In the genomic region with DNA sequence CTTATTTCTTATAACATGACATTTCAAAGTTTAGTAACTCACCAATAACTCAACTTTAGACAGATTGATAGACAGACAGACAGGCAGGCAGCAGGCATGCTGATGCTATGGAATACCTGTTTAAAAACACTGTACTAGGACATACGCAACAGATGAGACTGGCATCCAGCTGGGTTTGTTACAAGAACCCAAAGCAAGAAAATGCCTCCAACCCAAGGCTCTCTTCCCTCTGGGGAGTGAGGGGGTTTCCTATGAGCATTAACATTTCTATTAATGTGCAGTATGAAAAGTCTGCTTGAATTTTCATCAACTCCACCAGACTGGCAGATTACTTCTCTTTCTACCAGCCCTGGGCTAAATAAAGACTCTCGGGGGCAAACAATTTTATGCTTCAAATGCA, we compare ENCODE assay signal across 22 mouse cellular contexts. TPM values are rescaled to one million over a fixed set of nuclear protein-coding genes. Genes with fewer than 3 reads are reported as not detected.
DNase-seq lines count a peak whose midpoint lies in the region; ATAC-seq and TF ChIP-seq lines count a peak whose summit lies in the region.
"Had no signal": no experiment of that assay in that cellular context is flagged by ENCODE, and none has a peak within 500 bp of the region (broad histone marks: within the 10 kb centered on the region; RNA-seq: fewer than 3 reads in every experiment).

No protein-coding gene starts in this region.

- peak overlapping the region; percentile 65 for H3K4me2 ChIP-seq in CH12.LX (ENCODE audit: insufficient read depth, low read depth, poor library complexity, severe bottlenecking)
- H3K4me2 ChIP-seq: embryonic facial prominence, embryonic 13.5 days; embryonic facial prominence, embryonic 15.5 days; forebrain, embryonic 13.5 days; forebrain, embryonic 15.5 days had no signal

- dilution Hi-C loops in CH12.LX (cut with MboI; ENCODE audit: extremely low pct_ligation_motif_present, extremely low pct_unique_long_range_greater_than_20kb, low sequenced_read_pairs) = no loop called here

- peaks cover 10% of the 10 kb centered on the region for H3K79me2 ChIP-seq in CH12.LX (replicated peaks; ENCODE audit: control insufficient read depth, extremely low read depth, insufficient read depth, poor library complexity, severe bottlenecking)

- DNase-seq in retina, postnatal 1 day = peak; percentile 24
- no peak for DNase-seq in retina, embryonic 14.5 days (ENCODE audit: low spot score)
- DNase-seq in spleen, postnatal 36 days (ENCODE audit: low spot score in 2 of 2) = peak; percentile 25 to 45
- no peak for DNase-seq in spleen, postnatal 10 days (ENCODE audit: low spot score in 2 of 2)
- DNase-seq in CH12.LX (ENCODE audit: extremely low read depth) = peak; percentile 77
- no peak for DNase-seq in left cerebral cortex, postnatal 10 days (ENCODE audit: extremely low spot score in 1 of 2, low spot score in 2 of 2)
- DNase-seq: adrenal gland, adult 2 months; adrenal gland, postnatal 10 days; adrenal gland, postnatal 25 days; cerebellum, adult 11 months; cerebellum, adult 18-20 months; cerebellum, adult 8-10 months; cerebellum, adult 9-11 months; cerebellum, postnatal 14 days; cerebellum, postnatal 36 days; embryo, embryonic 11 days; forebrain, postnatal 0 days had no signal

- TF ChIP-seq POLR2A in CH12.LX (IDR thresholded peaks at IDR 0.05; ENCODE audit: low read depth, low read length) = no peak; the same call in 1 of the 2 replicates

- TF ChIP-seq CTCF in CH12.LX (conservative IDR thresholded peaks at IDR 0.05 in 1 of 2, IDR thresholded peaks at IDR 0.05 in 1 of 2; ENCODE audit: low read depth in 2 of 2, low read length in 2 of 2) = no peak

- intact Hi-C loops in left cerebral cortex, postnatal 10 days (cut with DNase I) = no loop called here

- peak; percentile 64; the same call in 1 of the 2 replicates for TF ChIP-seq EP300 in CH12.LX (IDR thresholded peaks at IDR 0.05; ENCODE audit: low read length)

- peaks cover 6 to 8% of the 10 kb centered on the region in 2 experiments for H3K36me3 ChIP-seq in CH12.LX (replicated peaks in 1 of 2; ENCODE audit: control insufficient read depth in 1 of 2, insufficient read depth in 1 of 2, low read length in 1 of 2)
- H3K36me3 ChIP-seq: embryonic facial prominence, embryonic 13.5 days; forebrain, embryonic 15.5 days had no signal

- no peaks in the 10 kb centered on the region for H3K27me3 ChIP-seq in CH12.LX (replicated peaks)
- H3K27me3 ChIP-seq: embryonic facial prominence, embryonic 13.5 days; embryonic facial prominence, embryonic 15.5 days; forebrain, embryonic 13.5 days; forebrain, embryonic 15.5 days had no signal

- TF ChIP-seq RAD21 in CH12.LX (IDR thresholded peaks at IDR 0.05; ENCODE audit: low read depth, low read length) = no peak

- ATAC-seq in erythroblast, adult 5-6 weeks (replicated peaks; ENCODE audit: low FRiP score, poor library complexity, severe bottlenecking) = no peak
- ATAC-seq: forebrain, embryonic 13.5 days; forebrain, embryonic 15.5 days; forebrain, postnatal 0 days had no signal

- H3K4me3 ChIP-seq in CH12.LX (replicated peaks in 1 of 3; ENCODE audit: low read depth in 2 of 3, low read length in 2 of 3, poor library complexity in 1 of 3) = peak overlapping the region; percentile 48 to 58 (median 50)
- H3K4me3 ChIP-seq: embryonic facial prominence, embryonic 13.5 days; embryonic facial prominence, embryonic 15.5 days; forebrain, embryonic 13.5 days; forebrain, embryonic 15.5 days had no signal

- H3K9ac ChIP-seq in CH12.LX (ENCODE audit: insufficient read depth, low read depth) = peak overlapping the region; percentile 21; the same call in 1 of the 2 replicates
- H3K9ac ChIP-seq: embryonic facial prominence, embryonic 13.5 days; embryonic facial prominence, embryonic 15.5 days; forebrain, embryonic 13.5 days; forebrain, embryonic 15.5 days; forebrain, postnatal 0 days had no signal

- no peaks in the 10 kb centered on the region for H3K9me3 ChIP-seq in CH12.LX (replicated peaks; ENCODE audit: low read length)
- H3K9me3 ChIP-seq: embryonic facial prominence, embryonic 13.5 days; embryonic facial prominence, embryonic 15.5 days; forebrain, embryonic 13.5 days; forebrain, embryonic 15.5 days had no signal

- in situ Hi-C loops in CH12.LX (cut with MboI; ENCODE audit: low pct_ligation_motif_present, low pct_unique_long_range_greater_than_20kb, low sequenced_read_pairs) = no loop called here

- peak overlapping the region; percentile 89 for H3K27ac ChIP-seq in CH12.LX (ENCODE audit: insufficient read depth, low read depth)
- H3K27ac ChIP-seq: embryonic facial prominence, embryonic 13.5 days; embryonic facial prominence, embryonic 15.5 days; forebrain, embryonic 13.5 days; forebrain, embryonic 15.5 days had no signal

- H3K4me1 ChIP-seq in CH12.LX (ENCODE audit: control insufficient read depth in 1 of 2, insufficient read depth in 2 of 2) = peaks cover 3 to 41% of the 10 kb centered on the region in 2 experiments
- H3K4me1 ChIP-seq: embryonic facial prominence, embryonic 15.5 days; forebrain, embryonic 13.5 days; forebrain, embryonic 15.5 days had no signal

TF ChIP-seq in CH12.LX, 34 proteins besides CTCF, POLR2A, EP300 and RAD21:
- TF ChIP-seq ZNF384 (IDR thresholded peaks at IDR 0.05; ENCODE audit: low read depth, low read length) (0 out of 2 replicates have a peak, but pooled peaks have one; percentile 12), ETS1 (conservative IDR thresholded peaks at IDR 0.05; ENCODE audit: low read depth, low read length) (peak; percentile 86), JUN (IDR thresholded peaks at IDR 0.05; ENCODE audit: insufficient read depth, low read depth, low read length) (no peak), TBP (conservative IDR thresholded peaks at IDR 0.05; ENCODE audit: low read depth, low read length) (peak; percentile 57; the same call in 1 of the 2 replicates), E2F4 (IDR thresholded peaks at IDR 0.05; ENCODE audit: insufficient replicate concordance, low read depth, low read length) (no peak), MYC (IDR thresholded peaks at IDR 0.05; ENCODE audit: low read depth, low read length) (0 out of 2 replicates have a peak, but pooled peaks have one; percentile 39), CHD1 (IDR thresholded peaks at IDR 0.05; ENCODE audit: low read depth, low read length) (peak; percentile 50; the same call in 1 of the 2 replicates), USF1 (IDR thresholded peaks at IDR 0.05; ENCODE audit: low read depth, low read length) (no peak), HCFC1 (IDR thresholded peaks at IDR 0.05; ENCODE audit: low read depth, low read length) (peak; percentile 14; the same call in 1 of the 2 replicates), MEF2A (IDR thresholded peaks at IDR 0.05; ENCODE audit: borderline replicate concordance, low read depth, low read length) (peak; percentile 75), NRF1 (IDR thresholded peaks at IDR 0.05; ENCODE audit: low read depth, low read length) (no peak), BHLHE40 (IDR thresholded peaks at IDR 0.05; ENCODE audit: low read depth, low read length) (0 out of 2 replicates have a peak, but pooled peaks have one; percentile 30), SIN3A (IDR thresholded peaks at IDR 0.05; ENCODE audit: low read length) (peak; percentile 78), ZMIZ1 (IDR thresholded peaks at IDR 0.05; ENCODE audit: low read depth, low read length) (no peak), MAX (IDR thresholded peaks at IDR 0.05; ENCODE audit: low read length) (no peak), IRF4 (IDR thresholded peaks at IDR 0.05; ENCODE audit: low read depth, low read length) (peak; percentile 34; the same call in 1 of the 2 replicates), MAZ (IDR thresholded peaks at IDR 0.05; ENCODE audit: low read depth, low read length) (no peak), TCF12 (IDR thresholded peaks at IDR 0.05; ENCODE audit: low read depth, low read length) (peak; percentile 61; the same call in 1 of the 2 replicates)
TF ChIP-seq in CH12.LX: peak in this region for 11.

RNA-seq across cellular contexts. Expression of a gene that starts 35.1 kb away (rescaled TPM):
- total RNA-seq in CH12.LX (2012; rRNA removed) = 59.2 and 60.4 TPM in 2 replicates
- 201 and 203 TPM in 2 replicates for total RNA-seq in CH12.LX (2014; rRNA removed)
- polyA plus RNA-seq in CH12.LX (2012; ENCODE audit: insufficient read length, low read depth) = 85.3 and 99.7 TPM in 2 replicates
- total RNA-seq in erythroblast, adult 5-6 weeks (2015; ENCODE audit: low replicate concordance) = 17.7 and 29.5 TPM in 2 replicates
- total RNA-seq in erythroblast, adult 5-6 weeks (2017; ENCODE audit: low replicate concordance) = 19.8 and 28.2 TPM in 2 replicates
- total RNA-seq in left cerebral cortex, postnatal 10 days (2021) = 10 to 100 TPM; 34.9 to 37.0 TPM

RNA-seq across cellular contexts. Expression of a gene that starts 35.3 kb away (rescaled TPM):
- 6.4 and 6.9 TPM in 2 replicates for total RNA-seq in CH12.LX (2012; rRNA removed)
- 4.2 and 5.7 TPM in 2 replicates for total RNA-seq in CH12.LX (2014; rRNA removed)
- 4.8 and 5.1 TPM in 2 replicates for polyA plus RNA-seq in CH12.LX (2012; ENCODE audit: insufficient read length, low read depth)
- 0.38 and 0.84 TPM in 2 replicates for total RNA-seq in erythroblast, adult 5-6 weeks (2015; ENCODE audit: low replicate concordance)
- total RNA-seq in erythroblast, adult 5-6 weeks (2017; ENCODE audit: low replicate concordance) = 1.4 and 2.0 TPM in 2 replicates
- total RNA-seq in left cerebral cortex, postnatal 10 days (2021) = 1 to 10 TPM; 9.3 to 9.6 TPM

Comparison
In these comparisons a context has a peak if more than half of its experiments do, and no peak if none do; other contexts are left out.
1. DNase-seq: peak in retina, postnatal 1 day (single experiment), spleen, postnatal 36 days (2 of 2) and CH12.LX (single experiment); none in retina, embryonic 14.5 days (single experiment), spleen, postnatal 10 days (0 of 2) and left cerebral cortex, postnatal 10 days (0 of 2).